Mouse (Mus musculus): ENCODE measurements around the gene Impdh2. TPM values are rescaled to one million over a fixed set of nuclear protein-coding genes. Genes with fewer than 3 reads are reported as not detected.

Gene Impdh2
- 62.6 to 85.5 TPM (median 75.7 TPM) in 3 replicates for total RNA-seq (2017)

DNA sequence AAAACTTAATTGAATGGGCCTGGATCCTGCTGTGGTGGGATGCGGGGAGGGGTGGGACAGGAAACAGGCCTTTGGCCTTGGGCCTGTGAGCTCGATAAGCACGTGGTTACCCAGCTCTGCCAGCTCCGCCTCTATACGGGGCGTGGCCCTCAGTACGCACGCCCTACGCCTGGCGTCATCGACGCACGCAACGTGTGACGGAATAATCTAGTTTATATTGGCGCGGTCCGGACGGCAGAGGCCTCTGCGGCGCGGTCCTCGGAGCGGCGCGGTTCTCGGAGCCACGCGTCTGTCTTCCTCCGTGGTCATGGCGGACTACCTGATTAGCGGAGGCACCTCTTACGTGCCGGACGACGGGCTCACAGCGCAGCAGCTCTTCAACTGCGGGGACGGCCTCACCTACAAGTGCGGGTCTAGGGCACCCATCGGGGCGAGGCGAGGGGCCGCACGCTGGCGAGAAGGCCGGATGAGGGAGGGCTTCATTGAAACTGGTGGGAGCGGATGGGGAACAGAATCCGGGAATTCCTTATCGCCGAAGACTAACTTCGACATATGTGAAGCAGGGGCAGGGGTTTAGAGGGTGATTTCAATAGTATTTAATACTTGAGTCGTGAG lies at the start of gene Impdh2:
Gene Impdh2 (plus strand): TSS at position 60 of the 615 bp plus-strand sequence.
- ATAC-seq (replicated peaks; ENCODE audit: insufficient number of reproducible peaks, low FRiP score, low TSS enrichment, poor library complexity, severe bottlenecking), result peak; percentile 96

DNA sequence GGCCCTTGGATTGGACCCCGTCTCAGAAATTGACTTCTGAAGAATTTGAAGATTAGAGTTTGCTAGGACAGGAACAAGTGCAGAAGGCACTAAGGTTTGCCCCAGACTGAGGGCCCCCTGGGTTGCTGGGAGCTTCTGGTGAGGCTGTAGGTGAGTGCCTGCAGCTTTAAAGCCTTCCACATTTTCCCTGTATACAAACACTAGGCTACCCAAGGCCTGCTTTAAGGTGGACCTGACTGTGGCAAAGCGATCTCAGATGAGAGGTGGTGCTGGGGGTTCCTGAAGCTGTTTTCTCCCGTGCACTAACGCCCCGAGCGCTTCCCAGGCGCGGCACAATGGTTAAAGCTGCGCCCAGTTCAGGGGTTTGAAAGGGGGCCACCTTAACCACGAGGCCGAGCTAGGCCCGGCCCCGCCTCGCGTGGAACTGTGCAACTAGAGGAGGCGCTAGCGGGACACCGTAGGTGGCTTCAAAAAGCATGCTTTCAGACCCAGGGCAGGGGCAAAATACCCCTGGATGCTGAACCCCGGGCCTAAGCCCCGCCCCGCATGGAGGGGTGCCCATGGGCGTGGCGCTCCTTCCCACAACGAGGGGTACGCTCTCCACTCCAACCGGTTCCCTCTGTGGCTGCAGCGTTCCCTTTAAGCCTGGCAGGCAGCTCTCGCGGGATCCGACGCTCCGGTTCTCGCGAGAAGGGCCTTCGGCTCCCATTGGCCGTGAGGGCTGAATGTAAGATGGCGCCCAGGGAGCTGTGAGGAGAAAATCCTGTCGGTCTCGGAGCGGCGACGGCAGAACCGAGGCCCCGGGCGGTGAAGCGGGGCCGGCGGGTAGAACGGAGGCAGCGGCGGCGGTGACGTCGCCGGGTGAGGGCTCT lies 43.5 kb upstream of the Impdh2 start, which contains the start of gene Qrich1:
Gene Qrich1 (plus strand): TSS at position 427 of the 872 bp plus-strand sequence.
- ATAC-seq (replicated peaks; ENCODE audit: insufficient number of reproducible peaks, low FRiP score, low TSS enrichment, poor library complexity, severe bottlenecking), result peak; percentile 92

DNA sequence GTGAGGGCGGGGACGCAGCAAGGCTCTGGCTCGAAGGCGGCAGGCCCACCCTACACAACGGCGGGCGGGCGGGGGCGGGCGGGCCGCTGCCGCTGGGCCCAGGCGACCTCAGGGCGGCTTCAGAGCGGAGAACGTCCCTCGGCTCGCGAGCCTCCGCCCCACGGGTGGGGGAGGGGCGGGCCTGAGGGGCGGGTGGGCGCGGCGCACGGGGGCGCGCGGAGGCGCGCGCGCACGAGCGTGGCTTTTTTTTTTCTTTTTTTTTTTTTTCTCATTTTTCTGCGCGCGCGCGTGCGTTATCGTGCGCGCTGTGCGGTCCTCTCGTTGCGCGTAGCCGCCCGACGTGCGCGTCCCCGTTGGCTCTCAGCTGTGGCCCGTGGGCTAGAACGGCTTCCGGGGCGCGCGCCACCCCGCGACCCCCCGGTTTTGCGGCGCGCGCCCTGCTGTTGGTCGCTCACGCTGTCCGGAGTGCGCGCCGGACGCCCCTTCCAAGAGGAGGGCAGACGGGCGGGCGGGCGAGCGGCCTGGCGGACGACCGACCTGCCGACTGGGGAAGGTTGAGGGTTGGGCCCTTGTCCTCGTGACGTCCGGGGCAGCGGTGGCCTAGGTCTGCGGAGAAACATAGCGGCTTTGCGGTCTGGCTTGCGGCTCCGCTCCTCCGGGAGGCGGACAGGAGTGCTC lies 42.7 kb upstream of the Impdh2 start:
- peak; percentile 19 for ATAC-seq (replicated peaks; ENCODE audit: insufficient number of reproducible peaks, low FRiP score, low TSS enrichment, poor library complexity, severe bottlenecking)

DNA sequence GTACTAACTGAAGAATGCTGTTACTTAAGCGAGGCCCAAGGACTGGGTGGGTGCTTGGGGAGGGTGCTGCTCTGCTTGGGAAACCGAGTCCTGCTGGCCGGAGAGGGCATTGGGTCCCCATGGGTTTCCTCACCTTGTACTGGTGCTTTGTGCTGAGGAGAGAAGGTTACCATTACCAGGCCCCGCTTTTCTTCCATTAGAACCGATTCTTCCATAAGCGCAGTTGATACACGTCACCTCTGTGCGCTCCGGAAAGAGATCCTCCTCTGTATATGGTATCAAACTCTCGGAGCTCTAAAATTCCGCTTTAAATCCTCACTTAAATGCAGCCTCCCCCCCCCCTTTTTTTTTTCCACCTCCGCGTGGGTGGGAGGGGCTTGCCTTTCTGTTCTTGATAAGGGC lies 42.2 kb upstream of the Impdh2 start:
- ATAC-seq (replicated peaks; ENCODE audit: insufficient number of reproducible peaks, low FRiP score, low TSS enrichment, poor library complexity, severe bottlenecking), result peak; percentile 16; the same call in 1 of the 2 replicates

DNA sequence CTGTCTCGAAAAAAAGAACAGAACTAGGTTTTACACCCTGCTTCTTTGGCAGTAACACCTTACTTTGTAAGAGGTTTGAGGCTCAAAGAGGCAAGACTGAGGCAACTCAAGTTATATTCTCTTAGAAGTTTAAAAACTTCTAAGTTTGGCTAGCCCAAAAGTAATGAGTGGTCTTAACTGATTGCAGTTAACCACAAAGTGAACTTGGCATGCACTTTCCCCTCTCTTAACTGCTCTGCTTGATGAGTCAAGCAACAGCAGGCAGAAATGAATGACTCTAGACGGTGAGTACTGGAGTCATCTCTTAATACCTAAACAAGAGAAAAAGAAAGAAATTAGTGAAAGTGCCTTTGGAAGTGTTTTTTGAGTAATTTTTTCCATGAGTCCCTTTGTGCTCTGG lies 38.5 kb upstream of the Impdh2 start:
- no peak for ATAC-seq (replicated peaks; ENCODE audit: insufficient number of reproducible peaks, low FRiP score, low TSS enrichment, poor library complexity, severe bottlenecking)

- no peak for ATAC-seq (replicated peaks; ENCODE audit: insufficient number of reproducible peaks, low FRiP score, low TSS enrichment, poor library complexity, severe bottlenecking)
These were observed 36.7 kb upstream of the Impdh2 start for GRCm38 (mm10) chr9:108523341-108523740.

DNA sequence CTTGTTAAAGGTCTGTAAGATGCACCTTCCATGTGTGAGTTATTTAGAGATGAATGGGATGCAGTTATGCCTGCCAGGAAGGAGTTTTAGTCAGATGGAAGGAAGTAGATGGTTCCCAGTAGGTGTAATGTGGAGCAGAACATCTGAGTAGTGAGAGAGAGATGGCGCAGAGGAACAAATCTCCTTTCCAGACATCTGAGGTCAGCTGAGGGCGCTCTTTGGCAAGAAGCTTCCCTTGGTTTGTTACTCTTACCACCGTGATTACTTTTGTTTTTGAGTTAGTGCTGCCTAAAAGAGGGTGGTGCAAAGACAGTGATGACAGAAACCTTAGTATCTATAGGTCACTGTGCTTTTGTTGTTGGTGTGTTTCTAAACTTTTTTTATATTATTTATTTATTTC lies 34.7 kb upstream of the Impdh2 start:
- ATAC-seq (replicated peaks; ENCODE audit: insufficient number of reproducible peaks, low FRiP score, low TSS enrichment, poor library complexity, severe bottlenecking), result no peak

GRCm38 (mm10) chr9:108530954-108531353 lies 29.1 kb upstream of the Impdh2 start:
- ATAC-seq (replicated peaks; ENCODE audit: insufficient number of reproducible peaks, low FRiP score, low TSS enrichment, poor library complexity, severe bottlenecking), result no peak

DNA sequence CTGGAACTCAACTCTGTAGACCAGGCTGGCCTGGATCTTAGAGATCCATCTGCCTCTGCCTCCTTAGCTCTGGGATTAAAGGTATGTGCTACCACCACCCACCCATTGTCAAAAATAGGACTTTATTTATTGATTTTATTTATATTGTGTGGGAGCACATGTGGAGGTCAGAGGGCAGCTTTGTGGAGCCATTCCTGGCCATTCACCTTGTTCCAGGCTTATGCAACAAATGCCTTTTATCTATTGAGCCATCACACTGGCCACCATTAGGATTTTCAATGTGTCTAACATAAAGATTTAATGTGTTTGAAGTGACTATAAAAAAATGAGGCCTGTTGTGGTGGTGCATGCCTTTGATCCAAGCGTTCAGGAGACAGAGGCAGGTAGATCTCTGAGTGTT lies 28.6 kb upstream of the Impdh2 start:
- ATAC-seq (replicated peaks; ENCODE audit: insufficient number of reproducible peaks, low FRiP score, low TSS enrichment, poor library complexity, severe bottlenecking), result no peak

- no peak for ATAC-seq (replicated peaks; ENCODE audit: insufficient number of reproducible peaks, low FRiP score, low TSS enrichment, poor library complexity, severe bottlenecking)
These were observed 19.2 kb upstream of the Impdh2 start for GRCm38 (mm10) chr9:108540846-108541245.

DNA sequence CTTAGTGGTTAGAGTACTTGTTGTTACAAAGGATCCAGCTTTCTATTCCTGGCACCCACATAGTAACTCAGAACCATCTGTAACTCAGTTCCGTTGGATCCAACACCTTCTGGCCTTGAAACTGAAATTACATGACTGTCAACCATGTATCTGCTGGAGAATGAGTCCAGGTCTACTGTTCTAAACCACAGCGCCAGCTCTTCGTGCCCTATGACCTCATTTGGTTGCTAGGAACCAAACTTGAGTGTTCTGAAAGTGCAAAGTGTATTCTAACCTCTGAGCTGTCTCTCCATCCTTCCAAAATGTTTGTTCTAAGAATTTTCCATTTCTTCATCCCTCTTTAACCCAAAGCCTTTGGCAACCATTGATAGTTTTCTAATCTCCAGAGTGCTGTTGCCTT lies 14.1 kb upstream of the Impdh2 start:
- no peak for ATAC-seq (replicated peaks; ENCODE audit: insufficient number of reproducible peaks, low FRiP score, low TSS enrichment, poor library complexity, severe bottlenecking)

DNA sequence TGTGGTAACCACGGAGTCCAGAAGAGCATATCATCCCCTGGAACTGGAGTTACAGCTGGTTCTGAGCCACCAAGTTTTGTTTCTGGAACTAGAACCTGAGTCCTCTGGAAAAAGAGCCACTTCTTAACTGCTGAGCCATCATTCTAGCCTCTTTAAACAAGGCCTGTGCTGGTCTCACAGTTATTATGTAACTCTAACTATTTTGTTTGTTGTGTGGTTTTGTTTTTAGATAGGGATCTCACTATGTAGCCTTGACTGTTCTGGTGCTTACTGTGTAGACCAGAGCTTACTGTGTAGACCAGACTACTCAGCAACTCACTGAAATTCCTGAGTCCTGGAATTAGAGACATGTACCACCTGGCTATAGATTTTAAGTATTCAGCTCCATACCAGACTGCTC lies 13.2 kb upstream of the Impdh2 start:
- ATAC-seq (replicated peaks; ENCODE audit: insufficient number of reproducible peaks, low FRiP score, low TSS enrichment, poor library complexity, severe bottlenecking), result no peak

DNA sequence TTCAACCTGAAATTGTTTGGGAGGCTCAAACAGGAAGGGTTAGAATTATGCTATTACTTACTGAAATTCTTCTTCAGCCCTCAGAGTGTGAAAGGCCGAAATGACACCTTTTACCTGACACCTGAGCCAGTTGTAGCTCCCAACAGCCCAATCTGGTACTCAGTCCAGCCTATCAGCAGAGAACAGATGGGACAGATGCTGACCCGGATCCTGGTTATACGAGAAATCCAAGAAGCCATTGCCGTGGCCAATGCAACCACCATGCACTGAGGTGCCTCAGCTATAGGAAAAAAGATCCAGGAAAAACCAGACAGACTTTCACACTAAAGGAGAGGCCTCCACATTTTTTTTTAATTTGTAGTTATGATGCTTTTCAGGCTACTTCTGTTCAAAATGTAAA lies 917 bp upstream of the Impdh2 start:
- no peak for ATAC-seq (replicated peaks; ENCODE audit: insufficient number of reproducible peaks, low FRiP score, low TSS enrichment, poor library complexity, severe bottlenecking)

- ATAC-seq (replicated peaks; ENCODE audit: insufficient number of reproducible peaks, low FRiP score, low TSS enrichment, poor library complexity, severe bottlenecking), result no peak
These were observed 3.6 kb downstream of the Impdh2 start for GRCm38 (mm10) chr9:108563671-108564070.

GRCm38 (mm10) chr9:108564131-108564530 lies 4.0 kb downstream of the Impdh2 start:
- no peak for ATAC-seq (replicated peaks; ENCODE audit: insufficient number of reproducible peaks, low FRiP score, low TSS enrichment, poor library complexity, severe bottlenecking)

GRCm38 (mm10) chr9:108565881-108566814 lies 6.1 kb downstream of the Impdh2 start:
- no peak for ATAC-seq (replicated peaks; ENCODE audit: insufficient number of reproducible peaks, low FRiP score, low TSS enrichment, poor library complexity, severe bottlenecking)

- ATAC-seq (replicated peaks; ENCODE audit: insufficient number of reproducible peaks, low FRiP score, low TSS enrichment, poor library complexity, severe bottlenecking), result peak; percentile 68
These were observed 7.0 kb downstream of the Impdh2 start, which contains the start of gene Ndufaf3 for GRCm38 (mm10) chr9:108566815-108567776. Gene Ndufaf3, minus strand, starts transcription at chr9:108567434.
